ENCODE assay signal across 15 mouse cellular contexts in the genomic region with DNA sequence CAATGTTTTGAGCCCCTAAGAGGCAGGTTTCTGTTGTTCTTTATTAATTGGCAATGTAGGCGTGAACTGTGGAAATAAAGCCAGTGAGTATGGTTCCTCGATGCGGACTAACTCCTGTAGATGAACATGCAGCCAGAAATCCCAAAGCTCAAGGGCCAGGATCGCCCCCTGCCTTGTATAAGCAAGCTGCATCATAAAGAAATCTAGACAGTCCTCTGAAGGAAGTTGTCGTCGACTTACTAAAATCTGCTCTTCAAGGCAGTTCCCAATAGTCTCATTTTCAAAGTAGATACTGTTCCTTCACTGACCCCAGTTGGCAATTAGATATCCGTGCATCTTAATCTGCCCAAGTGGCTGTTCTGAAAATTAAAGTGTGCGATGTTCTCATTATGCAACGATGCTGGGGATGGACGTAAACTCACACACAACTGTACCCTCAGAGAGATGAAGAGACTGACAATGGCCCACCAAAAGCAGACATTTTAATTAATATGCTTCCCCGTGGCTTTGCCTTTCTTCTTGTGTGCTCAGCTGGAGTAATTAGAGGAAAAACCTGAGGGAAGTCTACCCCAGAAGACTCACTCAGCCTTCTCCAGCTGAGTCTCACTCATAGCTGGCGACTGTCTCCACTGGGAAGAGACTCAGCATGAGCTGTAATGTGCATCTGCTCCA.
A peak's percentile ranks its signal among the peaks of the same experiment; 100 is the strongest.
DNase-seq lines count a peak whose midpoint lies in the region; ATAC-seq lines count a peak whose summit lies in the region.
"Had no signal": no experiment of that assay in that cellular context is flagged by ENCODE, and none has a peak within 500 bp of the region (broad histone marks: within the 10 kb centered on the region; RNA-seq: fewer than 3 reads in every experiment).

No protein-coding gene starts in this region.

- ATAC-seq in forebrain, embryonic 13.5 days: peak; percentile 68
- ATAC-seq in embryonic facial prominence, embryonic 12.5 days (ENCODE audit: insufficient number of reproducible peaks, insufficient read depth, low FRiP score, low TSS enrichment): 0 out of 2 replicates have a peak, but pooled peaks have one; percentile 41
- peak; percentile 81 for ATAC-seq in hindbrain, embryonic 14.5 days (ENCODE audit: low FRiP score)
- ATAC-seq in neural tube, embryonic 13.5 days (ENCODE audit: low read depth): peak; percentile 86

- H3K27me3 ChIP-seq in forebrain, embryonic 13.5 days: no peaks in the 10 kb centered on the region
- H3K27me3 ChIP-seq in forebrain, embryonic 10.5 days (ENCODE audit: poor library complexity, severe bottlenecking): no peaks in the 10 kb centered on the region
- no peaks in the 10 kb centered on the region for H3K27me3 ChIP-seq in embryonic facial prominence, embryonic 12.5 days
- no peaks in the 10 kb centered on the region for H3K27me3 ChIP-seq in hindbrain, embryonic 14.5 days (ENCODE audit: control insufficient read depth, insufficient read depth, low read length)
- no peaks in the 10 kb centered on the region for H3K27me3 ChIP-seq in neural tube, embryonic 13.5 days
- H3K27me3 ChIP-seq in limb, embryonic 10.5 days (ENCODE audit: low read depth, poor library complexity, severe bottlenecking): no peaks in the 10 kb centered on the region
- H3K27me3 ChIP-seq: heart, embryonic 13.5 days; lung, embryonic 15.5 days; megakaryocyte, embryonic 14.5 days had no signal

- no peak overlapping the region for H3K27ac ChIP-seq in forebrain, embryonic 13.5 days
- no peak overlapping the region for H3K27ac ChIP-seq in forebrain, embryonic 10.5 days
- no peak overlapping the region for H3K27ac ChIP-seq in embryonic facial prominence, embryonic 12.5 days
- H3K27ac ChIP-seq in hindbrain, embryonic 14.5 days: peak overlapping the region; percentile 38; the same call in 1 of the 2 replicates
- peak overlapping the region; percentile 47 for H3K27ac ChIP-seq in neural tube, embryonic 13.5 days (replicated peaks)
- no peak overlapping the region for H3K27ac ChIP-seq in limb, embryonic 10.5 days
- H3K27ac ChIP-seq: heart, embryonic 13.5 days; layer of hippocampus, adult 2 months; lung, embryonic 15.5 days had no signal

- intact Hi-C loops in left cerebral cortex, postnatal 10 days (cut with DNase I): no loop called here

- 66% methylated on average over 12 of the region's 12 CpGs for WGBS in forebrain, embryonic 13.5 days
- 85% methylated on average over 12 of the region's 12 CpGs for WGBS in forebrain, embryonic 10.5 days
- WGBS in embryonic facial prominence, embryonic 12.5 days: 86% methylated on average over 12 of the region's 12 CpGs
- 37% methylated on average over 12 of the region's 12 CpGs for WGBS in hindbrain, embryonic 14.5 days
- WGBS in neural tube, embryonic 13.5 days: 50% methylated on average over 12 of the region's 12 CpGs
- 89% methylated on average over 12 of the region's 12 CpGs for WGBS in limb, embryonic 10.5 days

- H3K9me3 ChIP-seq in forebrain, embryonic 13.5 days (replicated peaks): no peaks in the 10 kb centered on the region
- H3K9me3 ChIP-seq in forebrain, embryonic 10.5 days: no peaks in the 10 kb centered on the region
- no peaks in the 10 kb centered on the region for H3K9me3 ChIP-seq in embryonic facial prominence, embryonic 12.5 days
- no peaks in the 10 kb centered on the region for H3K9me3 ChIP-seq in hindbrain, embryonic 14.5 days (ENCODE audit: control insufficient read depth, low read length)
- no peaks in the 10 kb centered on the region for H3K9me3 ChIP-seq in neural tube, embryonic 13.5 days
- no peaks in the 10 kb centered on the region for H3K9me3 ChIP-seq in limb, embryonic 10.5 days (replicated peaks)
- H3K9me3 ChIP-seq: heart, embryonic 13.5 days; lung, embryonic 15.5 days had no signal

- no peak overlapping the region for H3K4me3 ChIP-seq in forebrain, embryonic 13.5 days
- no peak overlapping the region for H3K4me3 ChIP-seq in forebrain, embryonic 10.5 days
- no peak overlapping the region for H3K4me3 ChIP-seq in embryonic facial prominence, embryonic 12.5 days
- H3K4me3 ChIP-seq in hindbrain, embryonic 14.5 days (replicated peaks; ENCODE audit: low read length): no peak overlapping the region
- no peak overlapping the region for H3K4me3 ChIP-seq in neural tube, embryonic 13.5 days
- H3K4me3 ChIP-seq in limb, embryonic 10.5 days: no peak overlapping the region
- H3K4me3 ChIP-seq: heart, embryonic 13.5 days; layer of hippocampus, adult 2 months; lung, embryonic 15.5 days; megakaryocyte, embryonic 14.5 days had no signal

- no peak for DNase-seq in forebrain, embryonic 10.5 days (ENCODE audit: extremely low spot score, low spot score)
- DNase-seq in hindbrain, embryonic 14.5 days (ENCODE audit: low spot score): peak; percentile 37
- DNase-seq in adrenal gland, adult 8-10 months: no peak
- DNase-seq in left cerebral cortex, postnatal 10 days (ENCODE audit: extremely low spot score in 1 of 2, low spot score in 2 of 2): no peak
- no peak for DNase-seq in limb, embryonic 10.5 days (ENCODE audit: low spot score)
- DNase-seq: adrenal gland, postnatal 14 days; B cell, adult 2 months had no signal

- no peaks in the 10 kb centered on the region for H3K4me1 ChIP-seq in forebrain, embryonic 13.5 days
- H3K4me1 ChIP-seq in forebrain, embryonic 10.5 days: no peaks in the 10 kb centered on the region
- H3K4me1 ChIP-seq in embryonic facial prominence, embryonic 12.5 days: no peaks in the 10 kb centered on the region
- H3K4me1 ChIP-seq in hindbrain, embryonic 14.5 days (replicated peaks; ENCODE audit: control insufficient read depth, insufficient read depth, low read length): no peaks in the 10 kb centered on the region
- peaks cover 7% of the 10 kb centered on the region; the same call in 1 of the 2 replicates for H3K4me1 ChIP-seq in neural tube, embryonic 13.5 days (replicated peaks)
- H3K4me1 ChIP-seq in limb, embryonic 10.5 days: no peaks in the 10 kb centered on the region
- H3K4me1 ChIP-seq: heart, embryonic 13.5 days; lung, embryonic 15.5 days; megakaryocyte, embryonic 14.5 days had no signal

- no peak overlapping the region for H3K9ac ChIP-seq in forebrain, embryonic 13.5 days
- no peak overlapping the region for H3K9ac ChIP-seq in embryonic facial prominence, embryonic 12.5 days
- no peak overlapping the region for H3K9ac ChIP-seq in hindbrain, embryonic 14.5 days
- H3K9ac ChIP-seq in neural tube, embryonic 13.5 days: no peak overlapping the region
- H3K9ac ChIP-seq: heart, embryonic 13.5 days; lung, embryonic 15.5 days had no signal

- no peak overlapping the region for H3K4me2 ChIP-seq in forebrain, embryonic 13.5 days
- no peak overlapping the region for H3K4me2 ChIP-seq in embryonic facial prominence, embryonic 12.5 days (replicated peaks)
- no peak overlapping the region for H3K4me2 ChIP-seq in hindbrain, embryonic 14.5 days (replicated peaks)
- no peak overlapping the region for H3K4me2 ChIP-seq in neural tube, embryonic 13.5 days
- H3K4me2 ChIP-seq: heart, embryonic 13.5 days; liver, embryonic 11.5 days; lung, embryonic 15.5 days had no signal

- H3K36me3 ChIP-seq in forebrain, embryonic 13.5 days (ENCODE audit: poor library complexity, severe bottlenecking): no peaks in the 10 kb centered on the region
- H3K36me3 ChIP-seq in forebrain, embryonic 10.5 days (replicated peaks): no peaks in the 10 kb centered on the region
- H3K36me3 ChIP-seq in embryonic facial prominence, embryonic 12.5 days: no peaks in the 10 kb centered on the region
- H3K36me3 ChIP-seq in hindbrain, embryonic 14.5 days (replicated peaks; ENCODE audit: control insufficient read depth, insufficient read depth): no peaks in the 10 kb centered on the region
- no peaks in the 10 kb centered on the region for H3K36me3 ChIP-seq in neural tube, embryonic 13.5 days
- H3K36me3 ChIP-seq in limb, embryonic 10.5 days: no peaks in the 10 kb centered on the region
- H3K36me3 ChIP-seq: heart, embryonic 13.5 days; lung, embryonic 15.5 days had no signal

Comparison
In these comparisons a context has a peak if more than half of its experiments do, and no peak if none do; other contexts are left out.
1. H3K27ac ChIP-seq: peak in hindbrain, embryonic 14.5 days (single experiment) and neural tube, embryonic 13.5 days (single experiment); none in forebrain, embryonic 13.5 days (single experiment), forebrain, embryonic 10.5 days (single experiment), embryonic facial prominence, embryonic 12.5 days (single experiment) and limb, embryonic 10.5 days (single experiment).
2. Peak in every context shown above with its lines, with median percentiles within 50 percentile points of each other: ATAC-seq.